Mouse (Mus musculus): ENCODE data around the gene Naa25. TPM values are rescaled to one million over a fixed set of nuclear protein-coding genes. Genes with fewer than 3 reads are reported as not detected.
A peak's percentile ranks its signal among the peaks of the same experiment; 100 is the strongest.
"Not testable (repeated sequence)": the region's sequence is repeated elsewhere in the genome, so short reads cannot be mapped to it uniquely, and the experiment has no call there.

Gene Naa25
- polyA plus RNA-seq (2016; fragmentation: Nextera tagmentation; extraction: Ambion mirVana), result 41.2 and 42.7 TPM in 2 replicates

DNA sequence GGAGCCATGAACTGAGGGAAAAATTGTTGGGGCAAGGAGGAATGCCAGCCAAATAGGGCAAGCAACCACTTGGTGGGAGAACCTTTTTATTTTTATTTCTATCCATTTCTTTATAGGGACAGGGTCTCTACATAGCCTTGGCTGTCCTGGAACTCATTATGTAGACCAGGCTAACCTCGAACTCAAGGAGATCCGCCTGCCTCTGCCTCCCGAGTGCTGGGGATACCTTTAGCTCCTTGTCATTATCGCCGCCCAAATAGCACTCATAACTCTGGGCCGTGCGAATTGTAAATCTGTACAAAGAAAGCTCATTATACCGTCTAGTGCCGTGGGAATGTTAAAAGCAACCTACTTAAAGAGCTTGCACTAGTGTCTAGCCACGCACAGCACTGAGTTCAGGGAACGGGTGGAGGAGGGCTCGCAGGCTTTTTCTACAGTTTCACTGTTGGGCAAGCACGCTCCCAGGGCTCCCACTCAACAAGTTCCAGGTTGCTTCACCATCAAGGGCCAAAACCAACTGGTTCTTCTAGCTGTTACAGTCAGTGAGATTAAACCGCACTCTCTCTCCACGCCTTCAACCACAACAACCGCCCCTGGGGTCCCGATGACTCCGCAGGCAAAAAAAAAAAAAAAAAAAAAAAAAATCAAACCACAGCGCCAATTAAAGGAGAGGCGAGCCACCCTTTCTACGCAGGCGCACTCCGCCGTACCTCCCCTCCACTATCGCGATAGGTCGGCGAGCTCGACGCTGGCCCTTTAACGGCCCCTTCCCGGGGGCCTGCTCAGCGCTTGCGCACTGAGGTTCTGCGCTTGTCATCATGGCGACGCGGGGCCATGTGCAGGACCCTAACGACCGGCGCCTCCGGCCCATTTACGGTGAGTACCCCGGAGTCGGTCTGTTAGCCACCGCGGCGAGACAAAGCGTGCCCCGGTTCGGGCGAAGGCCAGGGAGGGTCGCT lies at the start of gene Naa25:
Naa25 (plus strand) TSS at position 750 of the 959 bp plus-strand sequence.
- peak within 1 kb of the TSS; percentile 95 for H3K4me3 ChIP-seq
- peaks cover 50% of the 10 kb centered on the region for H3K4me1 ChIP-seq
- peaks cover 27% of the 10 kb centered on the region for H3K36me3 ChIP-seq
- peak within 1 kb of the TSS; percentile 86 for H3K9ac ChIP-seq
- peaks cover 5% of the 10 kb centered on the region; the same call in 1 of the 2 replicates for H3K9me3 ChIP-seq (replicated peaks)
- 6% methylated on average over 53 of the region's 53 CpGs for WGBS (ENCODE audit: insufficient replicate concordance)
- H3K4me2 ChIP-seq, result peak within 1 kb of the TSS; percentile 98
- H3K27me3 ChIP-seq (replicated peaks), result no peaks in the 10 kb centered on the region
- peak; percentile 93 for ATAC-seq
- peak within 1 kb of the TSS; percentile 94 for H3K27ac ChIP-seq

DNA sequence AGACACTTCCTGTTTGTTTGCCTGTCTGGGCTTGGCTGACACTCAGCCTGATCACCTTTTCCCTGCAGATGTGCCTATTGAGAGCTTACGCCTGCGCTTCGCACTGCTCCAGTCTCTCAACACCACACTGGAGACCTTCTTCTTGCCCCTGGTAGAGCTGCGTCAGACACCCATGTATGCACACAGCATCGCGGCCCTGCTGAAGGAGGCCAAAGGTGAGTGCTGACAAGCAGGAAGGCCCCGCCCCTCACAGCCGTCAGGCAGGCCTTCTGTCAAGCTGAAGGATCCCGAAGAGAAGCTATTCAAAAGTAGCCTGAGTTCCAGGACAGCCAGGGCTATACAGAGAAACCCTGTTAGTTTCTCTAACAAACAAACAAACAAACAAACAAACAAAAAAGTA lies 38.5 kb upstream of the Naa25 start:
- no peak for ATAC-seq
- no peak overlapping the region for H3K4me2 ChIP-seq
- no peak overlapping the region for H3K4me3 ChIP-seq
- H3K9me3 ChIP-seq (replicated peaks), result no peaks in the 10 kb centered on the region
- no peak overlapping the region for H3K27ac ChIP-seq
- H3K4me1 ChIP-seq, result no peaks in the 10 kb centered on the region
- H3K27me3 ChIP-seq (replicated peaks), result no peaks in the 10 kb centered on the region
- no peak overlapping the region for H3K9ac ChIP-seq
- 75% methylated on average over 9 of the region's 9 CpGs for WGBS (ENCODE audit: insufficient replicate concordance)
- H3K36me3 ChIP-seq, result peaks cover 100% of the 10 kb centered on the region

DNA sequence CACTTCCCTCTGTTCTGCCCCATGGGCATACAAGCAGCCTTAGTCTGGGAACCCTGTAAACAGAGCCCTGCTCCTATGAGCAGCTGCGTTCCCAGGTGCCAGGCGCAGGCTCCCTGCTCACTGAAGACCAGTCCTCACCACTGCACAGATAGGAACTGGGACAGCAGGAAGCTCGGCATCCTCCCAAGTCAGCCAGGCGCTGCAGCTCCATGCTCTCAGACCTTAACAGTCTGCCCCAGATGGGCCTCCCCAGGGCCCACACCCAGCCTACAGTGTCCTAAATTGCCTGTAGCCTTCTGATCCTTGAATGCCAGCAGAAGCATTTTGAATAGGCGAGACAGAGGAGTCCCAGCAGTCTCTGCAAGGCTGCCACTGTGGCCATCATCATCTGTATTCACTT lies 36.0 kb upstream of the Naa25 start:
- Histone ChIP-seq H3K9ac (no peak overlapping the region), H3K4me2 (no peak overlapping the region), H3K27ac (no peak overlapping the region), H3K4me1 (peaks cover 4% of the 10 kb centered on the region; the same call in 1 of the 2 replicates), H3K9me3 (replicated peaks) (no peaks in the 10 kb centered on the region), H3K36me3 (peaks cover 100% of the 10 kb centered on the region), H3K27me3 (replicated peaks) (no peaks in the 10 kb centered on the region), H3K4me3 (no peak overlapping the region)
- ATAC-seq, result no peak
- 86% methylated on average over 5 of the region's 5 CpGs for WGBS (ENCODE audit: insufficient replicate concordance)

DNA sequence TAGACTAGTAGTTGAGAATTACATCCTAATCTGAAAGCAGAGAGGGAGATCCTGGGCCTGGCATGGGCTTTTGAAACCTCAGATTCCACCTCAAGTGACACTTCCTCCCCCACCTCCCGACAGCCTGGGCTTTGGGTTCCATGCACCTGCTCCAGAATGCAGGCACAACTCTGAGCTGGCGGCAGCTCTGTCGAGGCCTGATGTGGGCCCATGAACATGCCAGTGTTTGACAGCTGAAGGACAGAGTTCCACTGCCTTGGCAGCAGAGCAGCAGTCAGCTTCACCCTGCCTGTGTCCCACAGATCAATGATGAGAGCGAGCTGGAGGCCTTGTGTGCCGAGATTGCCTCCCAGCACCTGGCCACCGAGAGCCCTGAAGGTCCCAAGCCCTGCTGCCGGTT lies 34.3 kb upstream of the Naa25 start:
- Histone ChIP-seq H3K27ac (no peak overlapping the region), H3K4me3 (no peak overlapping the region), H3K36me3 (peaks cover 100% of the 10 kb centered on the region), H3K9ac (no peak overlapping the region), H3K4me1 (peaks cover 10% of the 10 kb centered on the region; the same call in 1 of the 2 replicates), H3K4me2 (no peak overlapping the region), H3K9me3 (replicated peaks) (no peaks in the 10 kb centered on the region), H3K27me3 (replicated peaks) (no peaks in the 10 kb centered on the region)
- WGBS (ENCODE audit: insufficient replicate concordance), result 84% methylated on average over 7 of the region's 7 CpGs
- ATAC-seq, result no peak

DNA sequence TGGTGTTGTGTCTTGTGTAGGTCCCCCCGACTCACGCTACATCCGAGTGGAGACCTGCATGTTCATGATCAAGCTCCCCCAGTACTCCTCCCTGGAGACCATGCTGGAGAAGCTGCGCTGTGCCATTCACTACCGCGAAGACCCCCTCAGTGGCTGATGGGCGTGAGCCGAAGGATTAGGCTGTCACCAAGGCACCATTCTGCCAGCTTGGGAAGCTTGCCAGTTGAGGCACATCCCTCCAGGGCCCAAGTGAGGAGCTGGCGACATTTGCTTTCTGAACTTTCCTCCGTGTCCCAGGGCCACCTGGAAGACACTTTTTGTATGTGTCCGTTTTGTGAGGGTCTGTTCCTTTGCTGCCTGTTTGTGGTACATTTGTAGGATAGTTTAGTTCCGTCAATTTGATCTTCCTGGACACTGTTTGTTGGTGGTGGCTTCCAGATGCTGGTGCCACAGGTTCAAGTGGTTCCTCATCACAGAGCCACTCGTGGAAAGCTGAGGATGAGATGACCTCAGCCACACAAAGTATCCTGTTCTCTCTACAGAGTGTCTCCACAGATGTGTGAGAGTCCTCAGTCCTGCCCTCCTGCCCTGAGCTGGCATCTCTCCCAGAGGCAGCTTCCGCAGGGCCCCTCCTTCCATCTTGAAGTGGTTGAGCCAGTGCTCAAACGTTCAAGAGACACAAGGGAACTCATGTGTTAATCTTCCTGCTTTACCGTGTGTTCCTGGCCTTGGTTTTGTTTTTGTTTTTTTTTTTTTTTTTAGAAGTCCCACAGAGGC lies 31.1 kb upstream of the Naa25 start:
- Histone ChIP-seq H3K4me3 (no peak overlapping the region), H3K9ac (no peak overlapping the region), H3K27me3 (replicated peaks) (no peaks in the 10 kb centered on the region), H3K4me1 (peaks cover 10% of the 10 kb centered on the region; the same call in 1 of the 2 replicates), H3K9me3 (replicated peaks) (no peaks in the 10 kb centered on the region), H3K36me3 (peaks cover 84% of the 10 kb centered on the region), H3K4me2 (no peak overlapping the region), H3K27ac (no peak overlapping the region)
- 85% methylated on average over 16 of the region's 16 CpGs for WGBS (ENCODE audit: insufficient replicate concordance)
- ATAC-seq, result no peak

DNA sequence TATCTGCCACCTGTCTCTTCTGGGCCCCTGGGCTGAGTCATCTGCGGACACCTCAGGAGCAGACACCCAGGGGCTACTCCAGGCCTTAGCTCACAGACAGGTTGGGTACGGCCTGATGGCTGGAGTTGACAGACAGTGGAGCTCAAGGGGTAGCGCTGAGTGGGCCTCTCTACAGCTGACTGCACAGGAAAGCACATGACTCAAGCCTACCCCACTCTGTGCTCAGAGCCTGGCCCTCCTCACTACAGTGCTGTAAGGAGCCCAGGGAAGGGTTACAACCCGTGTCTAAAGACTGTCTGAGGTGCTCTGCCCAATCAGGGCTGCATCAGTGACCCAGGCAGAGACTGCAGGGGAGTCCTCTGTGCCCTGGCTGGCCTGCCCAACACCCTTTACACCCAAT lies 30.5 kb upstream of the Naa25 start:
- peaks cover 10% of the 10 kb centered on the region; the same call in 1 of the 2 replicates for H3K4me1 ChIP-seq
- no peak overlapping the region for H3K27ac ChIP-seq
- 75% methylated on average over 4 of the region's 4 CpGs for WGBS (ENCODE audit: insufficient replicate concordance)
- ATAC-seq, result no peak
- no peaks in the 10 kb centered on the region for H3K27me3 ChIP-seq (replicated peaks)
- peaks cover 84% of the 10 kb centered on the region for H3K36me3 ChIP-seq
- no peaks in the 10 kb centered on the region for H3K9me3 ChIP-seq (replicated peaks)
- H3K4me3 ChIP-seq, result no peak overlapping the region
- H3K9ac ChIP-seq, result no peak overlapping the region
- H3K4me2 ChIP-seq, result no peak overlapping the region

DNA sequence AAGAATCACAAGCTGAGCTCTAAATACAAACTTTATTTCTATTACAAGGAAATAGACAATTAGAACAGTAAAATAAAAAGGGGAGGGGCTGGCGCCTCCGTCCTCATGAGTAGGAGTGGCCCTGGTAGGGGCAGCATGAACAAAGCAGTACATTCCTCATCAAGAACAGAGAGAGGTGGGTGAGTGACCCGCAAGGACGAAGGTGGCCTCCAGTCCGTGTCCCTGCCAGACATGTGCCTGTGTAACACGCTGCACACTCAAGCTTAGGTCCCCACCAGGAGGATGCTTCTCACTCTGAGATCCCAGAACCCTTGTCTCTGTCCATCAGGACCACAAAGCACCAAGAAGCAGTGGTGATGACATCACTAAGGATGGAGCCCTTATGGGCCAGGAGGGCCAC lies 26.0 kb upstream of the Naa25 start:
- 83% methylated on average over 6 of the region's 6 CpGs for WGBS (ENCODE audit: insufficient replicate concordance)
- no peak for ATAC-seq
- H3K4me1 ChIP-seq, result peaks cover 6% of the 10 kb centered on the region; the same call in 1 of the 2 replicates
- no peak overlapping the region for H3K9ac ChIP-seq
- no peak overlapping the region for H3K4me2 ChIP-seq
- H3K36me3 ChIP-seq, result peaks cover 74% of the 10 kb centered on the region
- no peaks in the 10 kb centered on the region for H3K27me3 ChIP-seq (replicated peaks)
- H3K9me3 ChIP-seq (replicated peaks), result no peaks in the 10 kb centered on the region
- H3K27ac ChIP-seq, result no peak overlapping the region
- no peak overlapping the region for H3K4me3 ChIP-seq

DNA sequence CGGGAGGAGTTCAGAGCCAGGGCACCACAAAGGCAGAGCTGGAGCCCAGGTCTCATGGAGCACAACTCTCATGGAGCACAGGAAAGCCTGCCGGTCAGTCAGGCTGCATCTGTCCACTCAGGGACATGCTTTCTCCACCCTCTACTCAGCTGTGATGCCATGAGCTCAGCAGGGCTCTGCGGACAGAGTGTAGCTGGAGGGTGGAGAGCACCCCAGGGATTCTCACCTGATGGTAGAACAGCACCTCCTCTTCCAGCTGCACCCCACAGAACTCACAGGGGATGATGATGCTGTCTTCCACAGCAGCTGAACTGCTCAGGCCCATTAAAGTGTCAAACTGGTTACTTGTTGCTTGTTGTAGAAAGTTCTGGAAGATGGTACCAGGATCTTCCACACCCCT lies 22.9 kb upstream of the Naa25 start:
- 83% methylated on average over 3 of the region's 3 CpGs for WGBS (ENCODE audit: insufficient replicate concordance)
- Histone ChIP-seq H3K9me3 (replicated peaks) (no peaks in the 10 kb centered on the region), H3K4me3 (no peak overlapping the region), H3K36me3 (peaks cover 73% of the 10 kb centered on the region), H3K4me2 (no peak overlapping the region), H3K27me3 (replicated peaks) (no peaks in the 10 kb centered on the region), H3K9ac (no peak overlapping the region), H3K4me1 (no peaks in the 10 kb centered on the region), H3K27ac (no peak overlapping the region)
- ATAC-seq, result no peak

DNA sequence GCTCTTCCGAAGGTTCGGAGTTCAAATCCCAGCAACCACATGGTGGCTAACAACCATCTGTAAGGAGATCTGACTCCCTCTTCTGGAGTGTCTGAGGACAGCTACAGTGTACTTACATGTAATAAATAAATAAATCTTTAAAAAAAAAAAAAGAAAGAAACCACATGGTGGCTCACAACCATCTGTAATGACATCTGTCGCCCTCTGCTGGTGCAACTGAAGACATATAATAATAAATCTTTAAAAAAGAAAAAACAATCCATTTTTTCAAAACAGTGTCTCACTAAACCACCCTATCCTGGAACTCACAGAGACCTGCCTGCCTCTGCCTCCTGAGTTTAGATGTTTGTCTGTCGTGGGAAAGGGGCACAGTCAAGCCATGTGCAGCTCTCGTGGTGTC lies 20.8 kb upstream of the Naa25 start:
- not testable (repeated sequence) for H3K4me2 ChIP-seq

DNA sequence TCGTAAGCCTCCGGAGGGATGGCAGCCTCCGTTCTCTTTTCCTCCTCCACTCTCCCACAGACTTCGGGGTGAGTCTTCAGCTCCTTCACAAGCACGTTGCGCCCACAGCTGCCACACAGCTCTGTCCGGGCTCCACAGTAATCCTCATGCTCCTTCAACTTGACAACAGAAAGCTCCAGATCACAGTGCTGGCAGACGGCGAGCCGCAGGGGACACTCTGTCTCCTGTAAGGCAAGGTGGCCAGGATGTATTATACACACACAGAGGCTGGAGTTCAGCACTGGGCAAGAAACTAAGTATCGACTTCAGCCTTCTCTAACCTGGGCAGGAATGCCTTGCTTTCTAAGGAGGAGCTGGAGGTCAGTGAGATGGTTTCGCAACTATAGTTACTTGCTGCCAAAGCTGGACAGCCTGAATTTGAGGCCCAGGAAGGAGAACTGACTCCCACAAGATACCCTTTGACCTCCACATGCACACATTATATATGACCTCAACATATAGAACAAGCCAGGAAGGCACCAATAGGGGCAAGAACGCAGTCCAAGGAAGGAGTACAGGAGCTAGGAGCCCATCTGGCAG lies 19.0 kb upstream of the Naa25 start:
- Histone ChIP-seq H3K9me3 (replicated peaks) (0 out of 2 replicates have a peak, but pooled peaks cover 3% of the 10 kb centered on the region), H3K4me3 (no peak overlapping the region), H3K27ac (no peak overlapping the region), H3K36me3 (peaks cover 69% of the 10 kb centered on the region), H3K4me2 (no peak overlapping the region), H3K9ac (no peak overlapping the region), H3K4me1 (peaks cover 4% of the 10 kb centered on the region; the same call in 1 of the 2 replicates), H3K27me3 (replicated peaks) (no peaks in the 10 kb centered on the region)
- no peak for ATAC-seq
- WGBS (ENCODE audit: insufficient replicate concordance), result 84% methylated on average over 13 of the region's 13 CpGs

More for the DNA sequence above, 20.8 kb upstream of the Naa25 start:
- H3K36me3 ChIP-seq, result peaks cover 83% of the 10 kb centered on the region
- not testable (repeated sequence) for H3K4me1 ChIP-seq; ATAC-seq; H3K27ac ChIP-seq; H3K27me3 ChIP-seq (replicated peaks); H3K9me3 ChIP-seq (replicated peaks); H3K9ac ChIP-seq; H3K4me3 ChIP-seq
- WGBS (ENCODE audit: insufficient replicate concordance), result 58% methylated on average over 5 of the region's 5 CpGs

DNA sequence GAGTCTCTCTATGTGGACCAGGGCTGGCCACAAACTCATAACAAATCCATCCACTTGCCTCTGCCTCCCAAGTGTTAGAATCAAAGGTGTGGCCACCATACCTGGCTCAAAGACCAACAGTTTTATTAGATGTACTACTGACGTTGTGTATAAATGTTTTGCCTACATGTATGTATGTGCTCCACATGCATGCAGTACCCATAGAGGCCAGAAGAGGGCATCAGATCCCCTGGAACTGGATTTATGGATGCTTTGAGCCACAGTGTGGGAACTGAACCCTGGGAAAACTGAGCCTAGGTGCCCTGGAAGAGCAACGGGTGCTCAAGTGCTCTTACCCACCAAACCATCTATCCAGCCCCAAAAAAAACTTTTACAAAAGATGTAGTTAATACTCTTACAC lies 17.0 kb upstream of the Naa25 start:
- peaks cover 17% of the 10 kb centered on the region for H3K4me1 ChIP-seq
- 87% methylated on average over 2 of the region's 2 CpGs for WGBS (ENCODE audit: insufficient replicate concordance)
- H3K4me3 ChIP-seq, result no peak overlapping the region
- H3K4me2 ChIP-seq, result no peak overlapping the region
- 0 out of 2 replicates have a peak, but pooled peaks cover 3% of the 10 kb centered on the region for H3K9me3 ChIP-seq (replicated peaks)
- no peak for ATAC-seq
- H3K36me3 ChIP-seq, result peaks cover 53% of the 10 kb centered on the region
- H3K9ac ChIP-seq, result no peak overlapping the region
- no peaks in the 10 kb centered on the region for H3K27me3 ChIP-seq (replicated peaks)
- no peak overlapping the region for H3K27ac ChIP-seq

Measured in liver, embryonic 12.5 days (tissue).